Mouse (Mus musculus): Measurements from ENCODE around the gene Inf2. TPM values are rescaled to one million over a fixed set of nuclear protein-coding genes. Genes with fewer than 3 reads are reported as not detected.

Gene Inf2
- polyA plus RNA-seq, 1 experiment = 33.6 TPM

GRCm38 (mm10) chr12:112562462-112562861, 26.1 kb upstream of the Inf2 start:
- no peak for DNase-seq
- Histone ChIP-seq H3K4me3 (replicated peaks; ENCODE audit: extremely low read depth, low read depth, low read length) (no peak overlapping the region), H3K4me1 (ENCODE audit: control insufficient read depth, insufficient read depth, low read length) (no peaks in the 10 kb centered on the region)
- TF ChIP-seq CTCF (IDR thresholded peaks at IDR 0.05; ENCODE audit: insufficient read depth, low read length) (no peak), POLR2A (IDR thresholded peaks at IDR 0.05; ENCODE audit: borderline replicate concordance, extremely low read depth, low read depth, low read length) (no peak)
- 56% methylated on average over 5 of the region's 5 CpGs for WGBS

- Histone ChIP-seq H3K4me1 (ENCODE audit: control insufficient read depth, insufficient read depth, low read length) (no peaks in the 10 kb centered on the region), H3K4me3 (replicated peaks; ENCODE audit: extremely low read depth, low read depth, low read length) (no peak overlapping the region)
- 84% methylated on average over 6 of the region's 6 CpGs for WGBS
- TF ChIP-seq POLR2A (IDR thresholded peaks at IDR 0.05; ENCODE audit: borderline replicate concordance, extremely low read depth, low read depth, low read length) (no peak), CTCF (IDR thresholded peaks at IDR 0.05; ENCODE audit: insufficient read depth, low read length) (no peak)
- no peak for DNase-seq
These were observed 25.6 kb upstream of the Inf2 start for GRCm38 (mm10) chr12:112563011-112563410.

- TF ChIP-seq POLR2A (IDR thresholded peaks at IDR 0.05; ENCODE audit: borderline replicate concordance, extremely low read depth, low read depth, low read length) (no peak), CTCF (IDR thresholded peaks at IDR 0.05; ENCODE audit: insufficient read depth, low read length) (no peak)
- 70% methylated on average over 8 of the region's 8 CpGs for WGBS
- DNase-seq = no peak
- no peak overlapping the region for H3K4me3 ChIP-seq (replicated peaks; ENCODE audit: extremely low read depth, low read depth, low read length)
- no peaks in the 10 kb centered on the region for H3K4me1 ChIP-seq (ENCODE audit: control insufficient read depth, insufficient read depth, low read length)
These were observed 18.4 kb upstream of the Inf2 start for GRCm38 (mm10) chr12:112570160-112570559.

- DNase-seq = no peak
- H3K4me3 ChIP-seq (replicated peaks; ENCODE audit: extremely low read depth, low read depth, low read length) = no peak overlapping the region
- no peaks in the 10 kb centered on the region for H3K4me1 ChIP-seq (ENCODE audit: control insufficient read depth, insufficient read depth, low read length)
- 63% methylated on average over 6 of the region's 6 CpGs for WGBS
- TF ChIP-seq CTCF (IDR thresholded peaks at IDR 0.05; ENCODE audit: insufficient read depth, low read length) = 0 out of 2 replicates have a peak, but pooled peaks have one; percentile 6
- TF ChIP-seq POLR2A (IDR thresholded peaks at IDR 0.05; ENCODE audit: borderline replicate concordance, extremely low read depth, low read depth, low read length) = no peak
These were observed 17.5 kb upstream of the Inf2 start for GRCm38 (mm10) chr12:112571064-112571463.

- no peak for DNase-seq
- WGBS = 59% methylated on average over 8 of the region's 8 CpGs
- Histone ChIP-seq H3K4me3 (replicated peaks; ENCODE audit: extremely low read depth, low read depth, low read length) (no peak overlapping the region), H3K4me1 (ENCODE audit: control insufficient read depth, insufficient read depth, low read length) (no peaks in the 10 kb centered on the region; the same call in 1 of the 2 replicates)
- TF ChIP-seq POLR2A (IDR thresholded peaks at IDR 0.05; ENCODE audit: borderline replicate concordance, extremely low read depth, low read depth, low read length) (no peak), CTCF (IDR thresholded peaks at IDR 0.05; ENCODE audit: insufficient read depth, low read length) (no peak)
These were observed 13.2 kb upstream of the Inf2 start for GRCm38 (mm10) chr12:112575274-112575986.

- no peak overlapping the region for H3K4me3 ChIP-seq (replicated peaks; ENCODE audit: extremely low read depth, low read depth, low read length)
- WGBS = 19% methylated on average over 6 of the region's 6 CpGs
- no peaks in the 10 kb centered on the region; the same call in 1 of the 2 replicates for H3K4me1 ChIP-seq (ENCODE audit: control insufficient read depth, insufficient read depth, low read length)
- no peak for TF ChIP-seq POLR2A (IDR thresholded peaks at IDR 0.05; ENCODE audit: borderline replicate concordance, extremely low read depth, low read depth, low read length)
- TF ChIP-seq CTCF (IDR thresholded peaks at IDR 0.05; ENCODE audit: insufficient read depth, low read length) = no peak
- DNase-seq = no peak
These were observed 12.2 kb upstream of the Inf2 start for GRCm38 (mm10) chr12:112576341-112576740.

GRCm38 (mm10) chr12:112576749-112577148, 11.8 kb upstream of the Inf2 start:
- DNase-seq = no peak
- Histone ChIP-seq H3K4me1 (ENCODE audit: control insufficient read depth, insufficient read depth, low read length) (no peaks in the 10 kb centered on the region; the same call in 1 of the 2 replicates), H3K4me3 (replicated peaks; ENCODE audit: extremely low read depth, low read depth, low read length) (no peak overlapping the region)
- WGBS = 37% methylated on average over 3 of the region's 3 CpGs
- TF ChIP-seq CTCF (IDR thresholded peaks at IDR 0.05; ENCODE audit: insufficient read depth, low read length) = no peak

- 57% methylated on average over 6 of the region's 6 CpGs for WGBS
- Histone ChIP-seq H3K4me3 (replicated peaks; ENCODE audit: extremely low read depth, low read depth, low read length) (no peak overlapping the region), H3K4me1 (ENCODE audit: control insufficient read depth, insufficient read depth, low read length) (no peaks in the 10 kb centered on the region; the same call in 1 of the 2 replicates)
- DNase-seq = no peak
- TF ChIP-seq POLR2A (IDR thresholded peaks at IDR 0.05; ENCODE audit: borderline replicate concordance, extremely low read depth, low read depth, low read length) (no peak), CTCF (IDR thresholded peaks at IDR 0.05; ENCODE audit: insufficient read depth, low read length) (no peak)
These were observed 10.1 kb upstream of the Inf2 start for GRCm38 (mm10) chr12:112578296-112579090.

GRCm38 (mm10) chr12:112579430-112579829, 9.2 kb upstream of the Inf2 start:
- TF ChIP-seq POLR2A (IDR thresholded peaks at IDR 0.05; ENCODE audit: borderline replicate concordance, extremely low read depth, low read depth, low read length) = no peak
- no peak for TF ChIP-seq CTCF (IDR thresholded peaks at IDR 0.05; ENCODE audit: insufficient read depth, low read length)
- H3K4me1 ChIP-seq (ENCODE audit: control insufficient read depth, insufficient read depth, low read length) = no peaks in the 10 kb centered on the region; the same call in 1 of the 2 replicates
- no peak for DNase-seq
- 66% methylated on average over 5 of the region's 5 CpGs for whole genome bisulfite sequencing
- H3K4me3 ChIP-seq (replicated peaks; ENCODE audit: extremely low read depth, low read depth, low read length) = no peak overlapping the region

Measured in lung, adult 2 months (tissue).